Mouse (Mus musculus): Measurements from ENCODE around the gene Lysmd1.
A peak's percentile ranks its signal among the peaks of the same experiment; 100 is the strongest.
"Not testable (repeated sequence)": the region's sequence is repeated elsewhere in the genome, so short reads cannot be mapped to it uniquely, and the experiment has no call there.

Gene Lysmd1

DNA sequence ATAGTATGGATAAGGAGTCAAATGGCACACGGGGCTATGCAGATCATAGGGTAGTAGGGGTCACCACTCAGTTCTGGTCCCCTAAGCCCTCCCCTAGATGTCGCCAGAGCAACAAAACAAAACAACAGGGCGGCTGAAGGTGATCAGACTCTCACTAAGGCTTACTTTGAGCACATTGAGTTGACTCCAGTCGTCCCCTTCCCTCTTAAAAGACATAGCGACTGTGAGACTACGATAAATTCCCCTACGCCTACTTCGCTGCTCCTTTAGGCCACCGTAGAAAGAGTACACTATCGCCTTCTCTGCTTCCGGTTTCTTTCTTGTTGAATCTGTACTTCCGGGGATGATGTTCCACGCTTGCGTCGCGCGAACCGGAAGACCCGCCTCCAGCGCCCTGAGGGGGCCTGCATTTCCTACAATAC lies at the start of gene Lysmd1, which contains the start of gene Scnm1:
Lysmd1 (plus strand) TSS at position 409 of the 422 bp plus-strand sequence.
Scnm1 (minus strand) TSS at position 332 of the 422 bp plus-strand sequence.
- DNase-seq = peak; percentile 87 to 92

DNA sequence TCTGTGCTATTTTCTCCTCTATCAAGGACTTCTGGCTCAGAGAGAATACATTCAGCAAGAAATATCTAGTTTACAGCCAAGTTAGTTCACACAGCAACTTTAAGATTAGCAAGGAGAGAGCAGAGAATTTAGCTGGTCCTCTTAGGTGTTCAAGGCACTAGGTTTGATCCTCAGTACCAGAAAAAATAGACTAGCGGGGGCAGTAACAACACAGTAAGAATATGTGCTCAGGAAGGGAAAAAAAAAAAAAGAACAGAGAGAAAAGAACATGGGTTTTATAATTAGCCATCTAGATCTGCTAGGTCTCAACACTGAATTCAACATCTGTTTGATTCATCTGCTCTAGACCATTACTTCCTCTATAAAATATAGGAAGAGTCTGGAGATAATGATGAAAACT lies 45.8 kb upstream of the Lysmd1 start:
- DNase-seq = no peak

DNA sequence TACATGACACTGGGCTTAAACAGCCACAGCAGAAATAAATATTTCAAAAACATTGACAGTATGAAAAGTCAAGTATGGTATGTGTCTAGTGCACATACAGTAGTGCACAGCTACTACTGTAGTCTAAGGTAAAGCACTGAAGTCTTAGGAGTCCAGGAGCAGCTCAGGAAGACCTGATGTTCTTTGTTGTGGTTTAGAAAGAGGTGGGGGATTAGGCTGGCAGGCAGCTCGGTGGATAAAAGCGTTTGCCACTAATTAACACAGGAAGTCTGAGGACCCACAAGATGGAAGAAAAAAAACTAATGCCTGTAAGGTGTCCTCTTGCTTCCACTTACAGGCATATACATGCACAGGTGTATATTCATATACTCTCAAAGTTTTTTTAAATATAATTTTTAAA lies 33.0 kb upstream of the Lysmd1 start:
- no peak for DNase-seq

DNA sequence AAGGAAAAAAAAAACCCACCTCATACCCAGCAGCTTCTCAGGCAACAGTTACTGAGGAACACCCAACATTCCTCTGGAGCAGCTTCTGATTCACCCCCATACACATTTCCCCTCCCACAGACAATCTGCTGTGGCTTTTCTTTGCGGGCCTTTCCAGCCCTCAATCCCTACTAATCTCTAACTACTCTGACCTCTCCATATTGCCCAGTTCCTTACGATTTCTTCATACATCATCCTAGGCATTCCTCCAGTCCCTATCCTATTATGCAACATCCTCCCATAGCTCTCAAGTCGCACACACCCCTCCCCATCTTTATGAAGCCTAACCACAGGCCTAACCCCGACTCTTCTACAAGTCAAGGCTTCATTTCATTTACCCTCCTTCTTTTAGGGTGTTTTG lies 28.8 kb upstream of the Lysmd1 start:
- no peak for DNase-seq

DNA sequence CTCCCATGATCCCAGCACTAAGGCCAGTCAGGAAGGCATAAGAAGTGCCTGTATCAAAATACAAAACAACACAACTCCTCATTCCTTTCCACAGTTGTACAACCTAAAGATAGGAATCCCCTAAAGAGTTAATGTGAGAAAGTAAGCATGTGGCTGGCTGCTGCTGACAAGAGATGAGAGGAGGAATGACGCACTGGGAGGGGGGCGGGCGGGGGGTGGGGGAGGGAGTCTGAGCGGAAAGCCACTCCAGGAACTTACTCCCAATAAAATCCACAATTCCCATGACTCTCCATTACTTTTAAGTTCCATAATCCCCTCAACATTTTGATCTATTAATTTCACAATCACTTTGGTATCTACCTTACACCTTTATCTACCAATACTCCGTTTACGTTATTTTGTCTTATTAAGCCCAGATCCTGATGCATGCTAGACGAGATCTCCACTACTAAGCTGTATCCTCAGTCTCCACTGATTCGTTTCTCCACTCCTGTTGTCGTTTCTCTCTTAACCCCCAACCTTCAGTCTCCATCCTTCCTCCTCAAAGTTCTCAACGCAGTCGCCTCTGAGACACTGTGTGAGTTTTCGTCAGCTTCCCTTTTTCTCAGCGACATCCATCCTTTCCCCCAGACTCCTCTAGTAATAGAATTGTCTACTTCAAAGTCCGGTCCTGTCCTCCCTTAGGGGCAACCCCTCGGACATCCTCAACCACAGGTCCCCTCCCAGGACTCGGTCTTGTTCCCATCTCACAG lies 28.1 kb upstream of the Lysmd1 start:
- DNase-seq = no peak

DNA sequence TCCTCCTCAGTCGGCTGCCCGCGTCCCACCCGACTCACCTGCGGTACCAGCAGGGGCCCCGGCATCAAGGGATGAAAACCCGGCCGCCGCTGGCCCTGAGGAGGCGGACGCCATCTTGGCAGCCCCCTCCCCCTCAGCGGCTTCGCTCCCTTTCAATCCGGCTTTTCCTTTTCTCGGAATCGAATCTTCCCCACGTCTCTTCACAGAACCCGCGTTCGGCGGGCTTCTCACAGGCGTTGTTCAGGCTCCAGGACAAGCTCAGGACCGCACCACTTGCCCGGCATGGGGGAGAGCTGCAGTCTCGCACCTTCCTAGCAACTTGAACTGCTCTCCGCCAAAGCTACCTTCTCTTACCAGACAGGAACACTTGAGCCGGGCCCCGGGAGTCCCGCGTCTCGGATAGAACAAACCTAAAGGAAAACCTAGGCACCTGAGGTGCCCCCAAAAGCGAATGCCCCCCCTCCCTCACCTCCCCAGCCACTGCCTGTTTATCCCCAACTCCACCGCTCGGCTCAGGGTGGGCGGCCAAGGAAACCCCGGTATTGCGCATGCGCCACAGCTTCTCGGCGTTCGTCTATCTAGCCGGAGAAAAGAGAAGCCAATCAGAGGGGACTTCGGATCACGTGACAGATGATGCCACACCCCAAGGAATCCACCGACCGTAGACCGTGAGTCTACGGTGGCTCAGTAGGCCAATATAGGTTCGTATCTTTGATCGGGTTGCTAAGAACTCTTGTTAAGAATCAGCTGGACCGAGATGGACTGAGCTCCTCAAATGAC lies 27.4 kb upstream of the Lysmd1 start, which contains the start of gene Pip5k1a:
Pip5k1a (minus strand) TSS at position 593 of the 780 bp plus-strand sequence.
- peak; percentile 98 to 99 for DNase-seq

DNA sequence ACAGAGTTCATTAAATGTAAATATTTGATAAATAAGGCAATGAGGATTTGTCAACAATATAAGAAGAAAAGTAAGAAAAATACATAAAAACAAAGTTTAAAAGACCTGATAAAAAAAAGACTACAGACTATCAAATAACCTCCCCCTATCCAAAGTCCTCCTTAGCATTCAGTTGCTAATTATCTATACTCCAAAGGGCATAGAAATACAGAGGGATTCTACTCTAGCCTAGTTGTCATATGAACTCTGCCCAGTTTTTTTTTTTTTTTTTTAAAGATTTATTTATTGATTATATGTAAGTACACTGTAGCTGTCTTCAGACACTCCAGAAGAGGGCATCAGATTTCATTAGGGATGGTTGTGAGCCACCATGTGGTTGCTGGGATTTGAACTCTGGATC lies 26.6 kb upstream of the Lysmd1 start:
- DNase-seq = not testable (repeated sequence)

DNA sequence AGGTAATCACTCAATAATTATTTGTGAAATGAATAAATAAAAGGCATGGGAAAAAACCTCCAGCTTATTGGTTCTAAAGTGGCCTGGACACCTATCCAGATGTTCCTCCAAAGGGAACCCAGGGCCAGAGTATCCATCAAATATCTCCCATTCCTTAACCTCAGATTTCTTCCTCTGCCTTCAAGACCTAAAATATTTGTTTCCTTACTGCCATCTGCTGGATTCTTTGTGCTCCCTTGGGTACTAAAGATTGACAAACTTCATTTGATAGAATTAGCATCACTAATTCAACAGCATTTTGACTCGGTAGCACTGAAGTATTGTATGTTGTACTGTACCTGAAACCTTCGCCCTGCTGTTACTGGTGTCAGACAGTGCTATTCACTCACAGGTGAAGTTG lies 26.0 kb upstream of the Lysmd1 start:
- DNase-seq = no peak

DNA sequence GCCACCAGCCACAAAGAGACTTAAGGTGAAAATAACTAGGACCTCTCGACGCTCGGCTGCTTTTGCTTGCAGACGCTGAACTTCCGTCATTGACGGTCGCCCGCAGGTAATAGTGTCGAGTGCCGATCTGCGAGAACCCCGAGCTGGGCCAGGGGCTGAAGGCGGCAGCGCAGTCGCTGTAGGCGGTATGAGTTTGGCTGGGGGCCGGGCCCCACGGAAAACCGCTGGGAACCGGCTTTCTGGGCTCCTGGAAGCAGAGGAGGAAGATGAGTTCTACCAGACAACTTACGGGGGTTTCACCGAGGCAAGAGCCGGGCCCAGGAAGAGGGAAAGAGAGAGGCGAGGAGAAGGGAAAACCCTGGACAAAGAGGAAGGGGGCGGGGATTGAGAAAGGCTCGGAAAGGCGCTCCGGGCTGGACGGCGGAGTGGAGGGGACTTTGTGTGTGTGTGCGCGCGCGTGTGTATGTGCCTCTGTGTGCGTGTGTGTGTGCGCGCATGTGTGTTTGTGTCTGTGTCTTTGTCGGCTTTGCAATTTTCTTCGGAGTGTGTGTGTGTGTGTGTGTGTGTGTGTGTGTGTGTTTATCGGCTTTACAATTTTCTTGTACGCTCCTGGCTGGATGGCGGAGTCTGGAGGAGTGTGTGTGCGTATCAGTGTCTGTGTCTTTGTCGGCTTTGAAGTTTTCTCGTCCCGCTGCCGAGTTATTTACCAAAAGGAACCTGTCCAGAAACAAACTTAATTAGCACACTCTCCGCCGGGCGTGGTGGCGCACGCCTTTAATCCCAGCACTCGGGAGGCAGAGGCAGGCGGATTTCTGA lies 22.8 kb upstream of the Lysmd1 start, which contains the start of gene Vps72:
Vps72 (plus strand) TSS at position 112 of the 816 bp plus-strand sequence.
- DNase-seq = peak; percentile 88 to 90

DNA sequence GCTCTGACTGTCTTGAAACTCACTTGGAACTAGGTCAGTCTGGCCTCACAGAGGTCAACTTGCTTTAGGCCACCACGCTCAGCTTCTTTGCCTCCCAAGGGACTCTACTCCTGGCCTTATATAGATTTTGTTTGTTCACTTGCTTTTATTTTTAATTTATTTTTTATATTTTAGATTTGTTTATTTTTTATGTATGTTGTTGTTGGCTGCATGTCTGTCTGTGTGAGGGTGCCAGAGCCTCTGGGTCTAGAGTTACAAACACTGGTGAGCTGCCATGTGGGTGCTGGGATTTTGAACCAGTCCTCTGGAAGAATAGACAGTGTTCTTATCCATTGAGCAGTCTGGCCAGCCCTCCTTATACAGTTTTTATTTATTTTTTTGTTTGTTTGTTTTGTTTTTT lies 21.1 kb upstream of the Lysmd1 start:
- DNase-seq = no peak

DNA sequence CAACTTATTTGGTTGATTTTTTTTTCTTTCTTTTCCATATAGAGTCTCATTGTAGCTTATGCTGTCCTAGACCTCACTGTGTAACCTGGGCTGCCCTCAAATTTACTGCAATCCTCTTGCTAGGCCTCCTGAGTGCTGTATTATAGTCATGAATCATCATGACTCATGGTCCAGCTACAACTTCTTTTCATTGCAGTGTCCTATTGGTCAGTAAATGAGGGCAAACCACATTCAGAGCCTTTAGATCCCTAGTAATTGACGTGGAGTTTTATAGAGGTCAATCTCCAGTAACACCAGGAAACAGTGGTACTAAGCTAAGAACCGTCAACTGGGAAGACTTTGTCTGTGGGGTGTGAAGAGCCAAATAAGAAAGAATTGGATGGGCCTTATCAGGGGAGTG lies 16.1 kb upstream of the Lysmd1 start:
- DNase-seq = no peak

DNA sequence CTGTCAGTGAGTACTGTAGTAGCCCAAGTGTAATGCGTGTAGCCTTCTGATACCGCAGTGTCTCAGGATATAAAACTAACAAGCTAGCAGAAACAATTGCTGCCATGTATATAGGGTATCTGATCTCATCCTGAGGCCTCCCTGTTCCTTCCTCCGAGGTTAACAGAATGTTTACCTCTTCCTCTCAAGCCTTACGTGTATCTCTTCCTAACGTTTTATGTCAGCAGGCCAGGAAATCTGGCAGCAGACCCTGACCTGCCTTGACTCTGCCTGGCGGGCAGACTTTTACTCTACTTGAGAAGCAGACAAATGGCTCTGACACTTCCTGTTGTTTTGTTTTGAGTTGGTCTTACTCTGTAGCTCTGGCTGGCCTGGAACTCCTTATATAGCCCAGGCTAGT lies 12.3 kb upstream of the Lysmd1 start:
- no peak for DNase-seq

DNA sequence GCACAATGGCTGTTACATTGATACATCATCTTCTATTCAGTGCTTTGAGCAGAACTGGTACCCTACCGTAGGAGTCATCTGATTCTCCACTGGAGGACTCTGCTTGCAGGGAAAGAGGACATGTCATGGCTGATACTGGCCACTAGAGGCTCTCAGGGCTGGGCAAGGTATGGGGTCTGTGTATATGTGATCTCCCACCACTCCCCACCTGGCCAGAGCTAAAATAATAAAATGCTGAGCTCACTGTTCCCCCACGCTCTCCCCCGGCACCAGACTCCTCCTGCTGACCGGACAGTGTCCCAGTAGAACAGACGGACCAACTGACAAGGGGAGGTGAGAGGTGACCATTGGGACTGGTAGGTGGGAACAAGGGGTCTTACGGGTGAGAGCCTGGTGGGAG lies 9.6 kb upstream of the Lysmd1 start, which contains the start of gene Tmod4:
Tmod4 (plus strand) TSS at position 231 of the 400 bp plus-strand sequence.
- peak in 1 of 2 experiments; percentile 51 for DNase-seq

DNA sequence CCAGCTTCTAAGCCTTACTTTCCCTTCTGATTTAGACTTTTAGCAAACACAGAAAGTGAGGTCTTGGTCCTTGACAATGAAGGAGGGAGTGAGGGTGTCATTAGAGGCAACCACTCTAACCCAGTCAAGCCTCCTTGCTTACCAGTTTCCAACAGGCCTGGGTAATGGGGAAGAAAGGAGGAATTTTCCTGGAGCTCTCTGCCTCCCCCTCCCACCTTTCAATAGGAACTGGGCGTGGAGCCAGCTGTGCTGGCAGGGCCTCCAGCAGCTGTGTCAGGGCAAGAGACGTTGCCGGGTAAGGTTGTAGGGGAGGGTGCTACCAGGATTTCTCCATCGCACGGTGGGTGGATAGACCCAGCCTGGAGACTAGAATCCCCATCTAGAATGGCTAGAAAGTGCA lies 8.9 kb upstream of the Lysmd1 start:
- DNase-seq = peak in 1 of 2 experiments; percentile 56

DNA sequence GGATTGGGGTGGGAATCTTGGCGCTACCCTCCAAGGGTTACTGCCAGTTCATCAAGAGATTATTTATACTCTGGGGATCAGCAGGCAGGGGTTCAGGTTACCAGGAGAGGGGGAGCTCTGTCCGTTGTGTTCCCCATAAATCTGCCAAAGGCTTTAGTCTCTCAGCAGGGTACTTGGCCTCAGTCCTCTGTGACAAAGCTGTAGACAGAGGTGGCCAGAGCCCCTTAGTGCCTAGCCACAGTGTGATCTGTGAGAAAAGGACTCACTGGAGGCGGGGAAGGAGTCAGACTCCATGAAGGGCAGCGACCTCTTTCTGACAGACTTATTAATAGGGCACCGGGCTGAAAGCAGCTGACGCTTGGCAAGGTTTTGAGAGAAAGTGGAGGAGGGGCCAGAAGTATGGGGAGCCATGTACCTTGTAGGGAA lies 4.6 kb upstream of the Lysmd1 start:
- DNase-seq = peak; percentile 74 to 82

DNA sequence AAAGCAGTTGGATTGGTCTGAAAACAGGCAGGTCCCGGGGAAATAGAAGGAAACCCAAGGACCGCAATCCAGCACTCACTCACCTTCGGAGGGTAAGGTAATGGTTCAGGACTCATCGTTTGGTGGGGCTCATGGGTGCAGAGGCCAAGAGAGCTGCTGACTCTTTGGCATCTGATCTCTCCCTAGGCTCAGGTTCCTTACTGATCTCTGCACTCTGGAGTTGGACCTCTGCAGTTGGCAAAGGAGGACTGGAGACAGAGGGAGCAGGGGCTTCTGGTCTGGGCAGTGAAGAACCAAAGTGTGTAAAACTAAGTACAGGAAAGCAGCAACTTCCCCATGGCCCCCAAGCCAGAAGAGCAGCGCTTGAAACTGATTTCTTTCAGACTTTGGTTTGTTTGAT lies 3.8 kb upstream of the Lysmd1 start:
- DNase-seq = no peak

DNA sequence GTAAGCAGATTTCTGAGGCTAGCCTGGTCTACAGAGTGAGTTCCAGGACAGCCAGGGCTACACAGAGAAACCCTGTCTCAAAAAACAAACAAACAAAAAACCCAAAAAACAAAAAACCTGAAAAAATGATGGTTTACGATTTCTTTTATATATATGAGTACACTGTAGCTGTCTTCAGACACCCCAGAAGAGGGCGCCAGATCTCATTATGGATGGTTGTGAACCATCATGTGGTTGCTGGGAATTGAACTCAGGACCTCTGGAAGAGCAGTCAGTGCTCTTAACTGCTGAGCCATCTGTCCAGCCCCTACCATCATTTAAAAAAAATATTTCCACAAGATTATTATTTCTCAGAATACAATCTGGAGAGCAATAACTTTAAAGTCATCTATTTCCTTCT lies 1.5 kb upstream of the Lysmd1 start:
- DNase-seq = not testable (repeated sequence)

DNA sequence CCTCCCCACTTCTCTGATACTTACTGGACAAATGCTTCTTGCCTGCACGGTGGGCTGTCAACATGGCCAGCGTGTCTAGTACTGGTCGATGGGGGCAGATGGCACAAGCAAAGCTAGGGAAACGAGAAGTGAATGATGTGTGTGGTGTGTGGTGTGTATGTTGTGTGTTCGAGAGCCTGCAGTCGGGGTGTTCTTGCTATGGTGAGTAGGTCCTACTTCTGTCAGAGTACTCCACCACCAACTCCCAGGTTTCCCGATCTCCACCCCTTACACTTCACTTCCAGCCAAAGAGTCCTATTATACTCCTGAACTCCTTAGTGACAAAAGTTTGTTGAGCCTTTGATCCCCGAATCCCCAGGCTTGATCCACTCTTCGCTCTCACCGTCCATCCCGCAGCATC lies 712 bp upstream of the Lysmd1 start:
- DNase-seq = no peak

DNA sequence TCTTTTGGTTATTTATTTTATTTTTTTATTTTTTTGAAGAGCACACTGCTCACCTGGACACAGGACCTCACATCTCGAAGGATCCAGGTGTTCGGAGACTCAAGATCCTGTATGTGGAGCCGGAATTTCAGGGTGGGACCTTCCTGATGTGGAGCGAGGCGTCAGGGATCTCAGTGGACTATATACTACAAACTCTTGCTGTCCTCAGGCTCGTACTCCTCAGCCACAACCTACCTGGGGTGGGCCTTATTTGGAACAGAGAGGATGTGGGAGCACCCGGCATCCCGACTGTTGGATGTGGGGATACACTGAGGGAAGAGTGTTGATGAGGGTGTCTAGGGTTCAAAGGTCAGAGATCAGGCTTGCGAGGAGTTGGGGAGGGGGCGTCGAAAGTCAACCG lies 245 bp downstream of the Lysmd1 start:
- DNase-seq = not testable (repeated sequence)

DNA sequence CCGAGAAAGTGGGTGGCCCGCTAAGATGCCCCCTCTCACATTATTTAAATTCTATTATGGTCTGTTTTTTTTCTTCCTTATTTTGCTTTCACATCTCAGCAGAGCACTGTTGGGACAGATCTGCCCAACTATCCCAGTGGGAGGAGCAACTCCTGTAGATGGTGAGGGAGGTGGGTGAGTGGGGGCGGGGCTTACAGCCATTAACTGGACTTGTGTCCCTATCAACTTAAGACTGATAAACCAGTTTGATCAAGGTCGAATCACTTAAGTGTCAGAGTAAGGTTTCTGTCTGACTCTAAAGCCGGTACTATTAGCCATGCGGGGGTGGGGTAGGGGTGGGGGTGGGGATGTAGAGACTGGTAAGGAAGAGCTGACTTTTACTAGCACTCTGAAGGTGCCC lies 1.1 kb downstream of the Lysmd1 start:
- DNase-seq = peak; percentile 56 to 65

DNA sequence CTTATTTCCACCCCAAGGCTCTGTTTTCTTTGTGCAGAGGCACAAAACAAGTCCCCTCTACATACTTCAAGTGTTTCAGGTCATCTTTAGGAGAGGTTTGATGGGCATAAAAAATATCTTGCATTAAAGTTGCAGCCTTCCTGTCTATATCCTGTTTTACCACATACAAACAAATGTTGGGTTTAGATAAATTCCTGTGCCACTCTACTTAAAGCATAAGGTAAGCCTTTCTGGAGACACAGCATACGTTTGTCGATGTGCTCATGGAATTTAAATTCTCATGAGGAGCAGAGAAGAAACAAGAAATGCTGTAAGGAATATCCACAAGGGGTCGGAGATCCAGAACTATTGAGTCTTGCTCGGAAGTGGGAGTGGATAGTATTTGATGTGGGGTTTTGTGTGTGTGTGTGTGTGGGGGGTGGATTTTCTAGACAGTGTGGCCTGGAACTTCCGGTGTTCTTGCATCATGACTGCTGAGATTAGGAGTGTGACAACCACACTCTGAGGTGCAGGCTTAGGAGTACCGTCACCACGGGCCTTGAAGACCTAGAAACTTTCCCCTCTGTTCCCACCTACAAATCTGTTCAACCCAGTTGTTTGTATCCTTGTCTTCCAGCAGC lies 1.7 kb downstream of the Lysmd1 start:
- no peak for DNase-seq

DNA sequence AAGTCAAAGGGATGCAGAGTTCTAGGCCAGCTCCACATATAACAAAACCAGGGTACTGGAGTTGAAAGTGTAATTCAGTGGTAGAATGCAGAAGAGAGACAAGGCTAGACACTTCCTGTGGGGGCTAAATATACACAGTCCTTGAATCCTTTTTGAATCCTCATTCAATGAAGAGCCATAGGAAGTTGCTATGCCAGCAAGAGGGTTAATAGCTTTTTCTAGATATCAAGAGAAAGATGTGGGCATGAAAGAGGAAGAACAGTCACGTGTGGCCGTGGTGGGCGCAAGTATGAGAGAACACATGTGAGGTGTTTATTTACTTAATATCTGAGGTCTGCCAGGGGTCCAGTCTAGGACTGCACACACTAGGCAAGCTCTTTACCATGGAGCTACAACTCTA lies 2.4 kb downstream of the Lysmd1 start:
- no peak for DNase-seq
